Mouse (Mus musculus) R1 (cell line): ENCODE data around the gene 3110009E18Rik.

Experiments
- DNase-seq: peaks from one replicate; pipeline ENCODE4 v3.0.0-alpha.2; 2018; ENCODE audit warnings: low read depth, low spot score

Gene 3110009E18Rik

GRCm38 (mm10) chr1:120101227-120101609, 19.8 kb upstream of the 3110009E18Rik start:
- no peak for DNase-seq

- DNase-seq: no peak
These were observed 15.4 kb upstream of the 3110009E18Rik start for GRCm38 (mm10) chr1:120105556-120105959.

GRCm38 (mm10) chr1:120109741-120110432, 11.1 kb upstream of the 3110009E18Rik start:
- DNase-seq: no peak

DNA sequence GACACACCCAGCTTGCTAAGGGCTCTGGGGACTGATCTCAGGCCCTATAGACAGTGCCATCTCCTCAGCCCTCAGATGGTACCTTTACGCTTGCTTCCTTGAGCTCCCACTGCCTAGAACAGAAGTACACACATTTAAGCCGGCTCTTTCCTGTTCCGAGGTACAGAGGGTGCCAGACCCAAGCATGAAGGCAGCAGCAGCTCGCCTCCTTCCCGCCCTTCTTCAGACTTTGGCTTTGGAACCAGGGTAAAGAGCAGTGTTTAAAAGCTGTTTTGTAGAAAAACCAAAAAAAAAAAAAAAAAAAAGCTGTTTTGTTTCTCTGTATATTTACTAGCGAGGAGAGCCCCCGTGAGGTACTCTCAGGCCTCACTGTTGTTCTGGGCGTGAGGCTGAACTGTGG, 9.2 kb upstream of the 3110009E18Rik start:
- DNase-seq: no peak

DNA sequence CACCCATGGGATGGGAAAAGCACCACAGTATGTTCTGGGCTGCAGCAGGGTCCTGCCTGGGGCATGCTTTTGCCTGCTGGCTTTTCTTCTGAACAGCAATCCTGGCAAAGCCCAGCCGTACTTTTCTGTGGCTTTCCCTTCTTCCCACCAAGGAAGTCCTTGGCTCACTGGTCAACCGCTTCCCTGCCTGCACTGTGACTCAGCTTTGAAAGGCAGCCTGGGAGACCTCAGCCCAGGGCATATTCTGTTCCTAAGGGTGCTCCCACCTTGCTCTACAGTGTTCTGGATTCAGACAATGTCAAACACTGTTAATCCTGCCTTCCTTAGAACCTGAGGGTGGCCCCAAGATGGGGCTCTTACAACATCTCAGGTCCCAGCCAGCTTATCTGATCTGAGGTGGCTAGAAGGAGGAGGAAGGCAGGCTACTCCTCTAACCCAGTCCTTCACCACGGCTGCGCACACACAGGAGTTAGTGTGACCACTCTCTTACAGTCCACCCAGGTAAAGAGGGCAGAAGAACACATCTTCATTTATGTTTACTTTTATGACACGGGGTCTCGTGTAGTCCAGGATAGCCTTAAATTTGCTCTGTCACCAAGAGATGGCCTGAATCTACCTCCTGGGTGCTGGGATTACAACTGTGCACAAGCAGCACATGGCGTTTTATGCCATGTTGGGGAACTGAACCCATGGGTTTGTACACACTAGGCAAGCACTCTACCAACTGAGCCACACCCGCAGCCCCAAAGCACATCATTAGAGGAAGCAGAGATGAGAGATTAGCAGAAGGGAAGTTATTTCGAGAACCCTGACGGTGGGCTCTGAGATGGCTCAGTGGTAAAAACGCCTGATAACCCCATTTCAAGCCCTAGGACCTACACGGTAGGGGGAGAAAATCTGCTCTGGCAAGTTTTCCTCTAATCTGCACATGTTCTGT, 8.5 kb upstream of the 3110009E18Rik start:
- no peak for DNase-seq

DNA sequence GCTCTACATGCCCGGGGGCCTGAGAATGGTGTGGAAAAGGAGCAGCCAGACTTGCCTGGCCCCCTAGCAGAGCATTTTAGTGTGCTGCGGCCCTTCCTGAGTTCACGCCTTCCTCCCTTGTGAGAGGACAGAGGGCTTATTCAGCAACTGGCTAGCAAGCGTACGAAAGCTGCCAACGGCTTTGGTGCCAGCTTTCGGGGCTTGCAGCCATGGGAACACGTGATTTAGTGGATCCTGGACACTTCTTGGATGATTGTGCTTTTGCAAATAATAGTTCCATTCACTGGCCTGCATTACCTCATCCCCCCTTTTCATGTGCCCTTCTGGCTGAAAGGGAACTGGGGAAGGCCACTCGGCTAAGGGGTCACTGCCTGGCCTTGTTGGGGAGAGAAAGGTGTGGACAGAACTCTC, 5.3 kb upstream of the 3110009E18Rik start:
- no peak for DNase-seq

DNA sequence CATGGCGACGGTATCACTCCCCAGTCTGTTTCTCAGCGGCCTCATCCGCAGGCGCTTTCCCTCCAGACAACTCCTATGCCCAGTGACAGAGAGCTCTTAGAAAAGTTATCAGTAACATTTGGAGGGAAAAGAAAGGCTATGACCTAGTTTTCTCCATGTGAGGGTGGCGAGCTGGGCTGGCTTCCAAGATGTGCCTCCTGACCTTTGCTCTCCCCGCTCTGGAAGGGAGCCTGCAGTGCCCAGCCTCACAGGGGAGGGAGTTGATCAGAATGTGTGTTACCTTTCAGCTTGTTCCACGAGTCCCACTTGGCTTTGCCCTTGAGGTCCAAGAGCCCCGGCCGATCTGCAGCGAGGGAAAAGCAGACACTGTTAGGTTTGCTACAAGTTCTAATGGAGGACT, 4.9 kb upstream of the 3110009E18Rik start:
- no peak for DNase-seq

DNA sequence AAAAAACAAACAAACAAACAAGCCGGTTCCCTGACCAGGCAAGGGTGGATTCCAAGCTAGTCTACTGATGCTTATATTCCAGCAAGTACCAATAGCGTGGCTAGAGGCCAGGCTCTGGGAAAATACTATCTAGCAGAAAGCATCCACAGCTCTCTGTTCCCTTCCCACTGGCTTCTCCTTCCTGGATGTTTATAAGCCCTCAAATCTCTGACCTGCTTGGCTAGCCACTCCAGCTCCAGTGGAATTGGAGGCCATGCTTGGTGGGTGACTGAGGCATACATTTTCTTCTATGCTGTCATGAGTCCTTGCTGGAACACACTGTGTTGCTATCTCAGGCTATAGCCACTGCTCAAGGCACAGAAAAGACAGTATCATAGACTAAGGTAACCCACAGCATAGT, 2.1 kb upstream of the 3110009E18Rik start:
- no peak for DNase-seq

DNA sequence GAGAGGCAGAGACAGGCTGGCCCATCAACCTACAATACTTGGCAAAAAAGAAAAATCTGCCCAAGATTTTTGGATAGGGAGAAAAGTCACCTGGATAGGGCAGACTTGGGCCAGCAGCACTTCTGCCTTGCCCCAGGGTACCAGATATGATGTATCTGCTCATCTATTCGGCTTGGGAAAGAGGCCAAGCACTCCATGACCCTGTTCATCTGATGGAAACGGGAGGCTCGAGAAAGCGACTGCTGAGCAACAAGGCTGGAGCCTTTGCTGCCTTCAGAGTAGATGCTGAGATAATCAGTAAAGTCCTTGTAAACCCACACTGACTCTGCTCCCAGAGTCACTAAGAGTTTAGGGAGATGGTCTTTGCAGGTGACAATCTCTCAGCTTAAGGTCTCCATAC, 1.6 kb upstream of the 3110009E18Rik start:
- no peak for DNase-seq

DNA sequence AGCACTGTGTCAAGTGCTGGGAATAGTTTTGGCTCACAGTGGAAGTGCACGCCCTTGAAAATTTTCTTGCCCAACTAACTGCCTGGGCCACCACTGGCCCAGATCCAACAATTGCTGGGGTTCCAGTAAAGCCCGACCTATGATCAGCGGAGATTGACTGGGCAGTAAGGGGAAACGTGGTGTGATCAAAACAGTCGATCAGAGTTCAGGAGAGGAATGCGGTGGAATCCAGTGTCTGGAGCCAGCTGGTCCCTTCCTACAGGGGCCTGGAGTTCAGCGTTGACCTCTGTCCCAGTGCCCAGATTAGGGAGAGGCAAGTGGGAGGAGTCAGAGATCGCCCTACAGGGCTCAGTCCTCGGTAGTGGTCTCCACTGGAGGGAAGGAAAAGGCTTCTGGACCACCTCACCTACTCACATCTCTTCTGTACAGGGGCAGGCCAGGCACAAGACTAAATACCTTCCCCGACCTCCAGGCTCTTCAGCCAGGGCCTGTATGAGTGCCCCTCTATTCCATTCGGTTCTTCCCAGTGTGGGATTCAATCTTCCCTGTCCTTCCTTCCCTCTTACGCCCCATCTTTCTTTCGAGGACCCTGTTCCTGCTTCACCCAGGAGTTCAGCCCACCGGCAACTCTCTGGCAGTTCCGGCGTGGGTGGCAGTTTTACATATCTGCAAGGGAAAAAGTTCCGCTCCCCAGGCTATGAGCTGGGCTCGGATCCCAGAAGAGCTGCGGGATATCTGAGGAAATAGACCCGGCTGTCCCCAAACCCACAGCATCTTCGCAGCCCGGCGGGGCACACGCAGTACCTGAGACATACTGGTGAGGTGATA, 632 bp upstream of the 3110009E18Rik start:
- DNase-seq: peak; percentile 58

DNA sequence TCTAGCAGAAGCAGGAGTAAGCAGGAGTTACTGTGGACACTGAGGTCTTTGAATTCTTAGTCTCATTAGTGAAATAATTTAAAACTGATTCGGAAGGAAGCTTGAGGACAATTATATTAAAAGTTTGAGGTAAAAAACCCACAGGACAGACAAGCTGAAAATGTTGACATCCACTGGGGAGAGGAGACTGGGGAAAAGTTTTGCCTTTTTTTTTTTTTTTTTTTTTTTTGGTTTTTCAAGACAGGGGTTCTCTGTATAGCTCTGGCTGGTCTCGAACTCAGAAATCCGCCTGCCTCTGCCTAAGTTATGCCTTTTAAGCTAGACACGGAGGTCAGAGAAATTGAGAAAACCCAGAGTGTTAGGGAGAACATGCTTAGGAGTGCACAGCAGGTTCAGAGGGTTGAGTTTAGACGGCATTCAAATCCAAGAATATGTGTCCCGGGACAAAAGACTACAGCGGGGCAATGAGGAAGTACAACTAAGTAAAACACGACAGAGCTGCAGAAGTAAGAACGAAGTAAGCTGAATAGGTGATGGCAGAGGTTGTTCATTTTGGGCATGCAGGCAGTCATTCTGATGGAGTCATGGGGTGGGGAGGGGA, 1.0 kb downstream of the 3110009E18Rik start:
- peak; percentile 28 for DNase-seq

GRCm38 (mm10) chr1:120122634-120123383, 1.8 kb downstream of the 3110009E18Rik start:
- no peak for DNase-seq

DNA sequence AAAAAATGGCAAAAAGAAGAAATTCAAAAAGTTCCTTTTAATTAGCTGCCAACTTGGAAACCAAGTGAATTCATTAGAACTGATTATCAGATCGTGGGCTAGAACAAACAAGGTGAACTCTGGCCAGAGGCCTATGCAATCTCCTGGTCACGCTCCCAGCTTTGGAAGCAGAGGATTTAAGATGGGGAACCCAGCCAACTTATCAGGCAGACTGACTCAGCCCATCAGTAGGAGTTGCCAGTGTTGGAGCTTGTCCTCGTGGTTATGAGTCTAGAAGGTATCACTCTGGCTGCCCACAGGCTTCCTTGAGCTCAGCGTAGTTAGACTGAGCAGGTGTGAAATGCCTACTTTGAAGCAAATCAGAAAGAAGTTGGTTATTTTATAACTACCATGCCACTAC, 3.9 kb downstream of the 3110009E18Rik start:
- DNase-seq: no peak

GRCm38 (mm10) chr1:120125471-120125870, 4.5 kb downstream of the 3110009E18Rik start:
- DNase-seq: no peak

GRCm38 (mm10) chr1:120126318-120126717, 5.3 kb downstream of the 3110009E18Rik start:
- no peak for DNase-seq

DNA sequence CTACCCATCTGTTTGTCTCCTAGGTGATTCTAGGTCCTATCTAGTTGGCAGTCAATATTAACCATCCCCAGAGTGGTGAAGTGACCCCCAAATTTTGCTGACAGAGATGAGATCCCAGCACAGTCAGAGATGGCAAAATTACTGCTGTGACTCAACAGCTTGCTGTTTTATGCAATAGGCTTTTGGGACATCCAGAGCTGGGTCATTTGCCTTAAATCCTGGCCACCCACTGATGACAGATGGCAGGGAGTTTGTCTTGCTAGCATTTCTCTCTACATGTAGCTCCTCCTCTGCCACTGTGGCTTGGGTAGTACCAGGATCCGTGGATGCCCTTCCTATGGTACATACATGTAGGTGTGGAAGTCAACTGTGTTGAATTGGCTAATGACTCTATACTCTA, 11.4 kb downstream of the 3110009E18Rik start:
- DNase-seq: no peak

DNA sequence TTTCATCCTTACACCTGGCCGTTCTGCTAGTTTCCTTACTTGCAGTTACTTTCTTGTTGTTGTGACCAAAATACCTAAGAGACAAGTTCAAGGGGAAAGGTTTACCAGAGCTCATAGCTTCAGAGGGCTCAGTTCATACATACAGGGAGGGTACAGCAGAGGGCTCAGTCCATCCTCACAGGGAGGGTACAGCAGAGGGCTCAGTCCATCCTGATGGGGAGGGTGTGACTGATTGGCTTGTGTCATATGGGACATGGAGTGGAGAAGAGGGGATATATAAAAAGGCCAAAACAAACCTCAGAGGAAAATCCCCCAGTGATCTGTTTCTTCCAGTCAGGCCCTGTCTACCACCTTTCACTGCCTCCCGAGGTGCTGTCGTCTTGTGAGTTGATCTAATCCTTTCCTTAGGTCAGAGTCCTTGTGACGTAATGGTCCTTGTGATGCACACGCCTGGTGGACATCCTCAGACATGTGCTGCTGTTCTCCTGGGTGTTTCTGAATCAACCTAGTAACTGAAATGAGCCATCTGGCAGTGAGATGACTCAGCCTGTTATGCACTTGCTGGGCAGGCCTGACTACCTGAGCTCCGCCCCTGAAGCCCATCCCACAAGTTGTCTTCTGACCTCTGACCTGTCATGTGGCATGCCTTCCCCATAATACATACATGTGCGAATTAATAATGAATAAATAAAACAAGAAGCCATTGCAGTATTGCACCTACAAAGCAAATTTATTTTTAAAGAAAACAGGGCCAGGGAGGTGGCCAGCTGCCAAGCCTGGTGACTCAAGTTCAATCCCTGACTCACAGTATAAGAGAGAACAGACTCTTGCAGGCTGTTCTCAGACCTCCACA, 15.2 kb downstream of the 3110009E18Rik start:
- DNase-seq: no peak

- peak; percentile 66 for DNase-seq
These were observed 18.0 kb downstream of the 3110009E18Rik start for GRCm38 (mm10) chr1:120138923-120139540.

- no peak for DNase-seq
These were observed 19.2 kb downstream of the 3110009E18Rik start for GRCm38 (mm10) chr1:120140144-120140693.
